Mouse (Mus musculus) kidney, adult 2 months (tissue): ENCODE results near the gene Kcnk10.

Source experiments
- CTCF ChIP-seq: fragments of 200-500 bp; conservative IDR thresholded peaks from 2 replicates; pipeline ENCODE4 v1.5.1; 2011; ENCODE audit warnings: low read depth, mild to moderate bottlenecking, control low read depth, low read length, moderate library complexity, mixed read lengths; ENCODE audit not compliant: insufficient read depth, insufficient read length
- POLR2A ChIP-seq: fragments of 200-500 bp; IDR thresholded peaks from one replicate; pipeline ENCODE4 v1.6.1; 2011; ENCODE audit warnings: low read depth, low read length, control low read depth

- TF ChIP-seq CTCF (no peak), POLR2A (no peak)
Measured at GRCm38 (mm10) chr12:98438080-98438479, 140.0 kb downstream of the Kcnk10 start.
